Mouse (Mus musculus): ENCODE measurements around the gene Opa3. TPM values are rescaled to one million over a fixed set of nuclear protein-coding genes. Genes with fewer than 3 reads are reported as not detected.

Gene Opa3
- polyA plus RNA-seq (2016; fragmentation: Nextera tagmentation; extraction: Ambion mirVana): 50.7 and 51.4 TPM in 2 replicates

DNA sequence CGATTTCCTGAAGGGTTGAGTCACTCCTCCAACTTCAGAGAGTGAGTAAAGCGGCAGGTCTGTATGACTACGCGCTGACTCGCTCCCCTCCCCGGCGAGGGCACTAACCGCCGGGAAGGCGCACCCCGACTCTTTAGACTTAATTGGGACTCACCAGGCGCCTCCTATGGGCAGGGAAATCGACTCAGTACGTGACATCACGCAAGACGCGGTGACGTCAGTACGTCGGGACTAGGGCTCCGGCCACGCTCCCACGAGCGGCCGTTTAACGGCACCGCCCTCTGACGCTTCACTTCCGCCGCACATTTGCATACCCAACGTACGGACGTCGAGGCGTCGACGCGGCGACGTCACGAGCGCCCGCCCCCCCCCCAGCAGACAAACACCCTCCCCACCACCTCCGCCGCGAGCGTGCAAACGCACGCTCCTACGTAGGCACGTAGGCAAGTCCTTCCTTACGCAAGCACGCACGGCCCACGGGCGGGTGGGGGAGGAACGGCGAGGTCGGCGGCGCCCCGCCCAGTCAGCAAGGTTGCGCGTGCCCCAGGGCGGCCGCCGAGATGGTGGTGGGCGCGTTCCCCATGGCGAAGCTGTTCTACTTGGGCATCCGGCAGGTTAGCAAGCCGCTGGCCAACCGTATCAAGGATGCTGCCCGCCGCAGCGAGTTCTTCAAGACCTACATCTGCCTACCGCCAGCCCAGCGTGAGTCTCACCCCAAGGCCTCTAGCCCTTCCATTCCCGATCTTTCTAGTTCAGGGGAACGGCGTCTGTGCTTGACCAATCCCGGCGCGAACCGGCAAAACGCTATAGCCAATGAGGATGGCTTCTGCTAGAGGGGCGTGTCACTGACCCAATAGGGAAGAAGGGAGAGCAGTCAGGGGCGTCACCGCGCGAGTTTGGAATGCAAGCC is at the start of gene Opa3:
TSS of gene Opa3 (plus strand) at position 452 of the 910 bp plus-strand sequence.
- Histone ChIP-seq H3K4me3 (peak within 1 kb of the TSS; percentile 71), H3K27me3 (ENCODE audit: poor library complexity, severe bottlenecking) (no peaks in the 10 kb centered on the region), H3K4me1 (peaks cover 27% of the 10 kb centered on the region), H3K27ac (peak within 1 kb of the TSS; percentile 97), H3K9me3 (no peaks in the 10 kb centered on the region), H3K36me3 (replicated peaks) (peaks cover 44% of the 10 kb centered on the region)
- peak; percentile 100 for DNase-seq (ENCODE audit: extremely low spot score, low spot score)
- WGBS: under 1% methylated on average over 91 of the region's 91 CpGs

DNA sequence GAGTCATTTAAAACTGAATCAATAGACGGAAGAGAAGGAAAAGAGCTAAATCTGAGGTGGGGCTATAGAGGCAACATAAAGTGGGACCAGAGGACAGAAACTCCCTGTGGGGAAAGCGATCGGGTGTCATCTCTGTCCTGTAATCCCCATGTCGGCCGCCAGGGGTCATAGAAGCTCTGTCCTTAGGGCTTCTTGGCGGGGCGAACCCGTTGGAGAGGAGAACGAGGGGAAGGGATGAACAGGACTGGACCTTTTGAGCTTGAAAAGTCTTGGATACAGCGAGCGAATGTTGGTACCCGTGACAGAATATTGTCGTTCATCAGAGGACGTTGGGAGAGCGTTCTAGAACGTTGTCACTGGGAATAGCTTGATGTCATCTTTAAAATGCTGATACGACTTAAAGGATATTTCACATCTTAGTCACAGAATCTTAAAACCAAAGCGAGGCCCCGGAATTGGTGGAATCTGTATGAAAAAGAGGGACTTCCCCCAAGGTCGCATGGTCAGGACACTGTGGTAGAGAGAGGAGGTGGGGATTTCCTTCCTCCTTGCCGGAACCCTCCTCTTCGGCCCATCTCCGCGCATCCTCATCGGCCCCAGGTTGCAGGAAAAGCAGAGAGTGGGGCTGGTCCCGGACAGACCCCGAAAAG is 49.6 kb upstream of the Opa3 start:
- Histone ChIP-seq H3K4me3 (peak overlapping the region; percentile 49), H3K9me3 (no peaks in the 10 kb centered on the region), H3K27me3 (ENCODE audit: poor library complexity, severe bottlenecking) (peaks cover 70% of the 10 kb centered on the region), H3K36me3 (replicated peaks) (0 out of 2 replicates have a peak, but pooled peaks cover 2% of the 10 kb centered on the region), H3K27ac (peak overlapping the region; percentile 22; the same call in 1 of the 2 replicates), H3K4me1 (peaks cover 57% of the 10 kb centered on the region)
- peak; percentile 79 for DNase-seq (ENCODE audit: extremely low spot score, low spot score)
- 3% methylated on average over 27 of the region's 27 CpGs for WGBS

DNA sequence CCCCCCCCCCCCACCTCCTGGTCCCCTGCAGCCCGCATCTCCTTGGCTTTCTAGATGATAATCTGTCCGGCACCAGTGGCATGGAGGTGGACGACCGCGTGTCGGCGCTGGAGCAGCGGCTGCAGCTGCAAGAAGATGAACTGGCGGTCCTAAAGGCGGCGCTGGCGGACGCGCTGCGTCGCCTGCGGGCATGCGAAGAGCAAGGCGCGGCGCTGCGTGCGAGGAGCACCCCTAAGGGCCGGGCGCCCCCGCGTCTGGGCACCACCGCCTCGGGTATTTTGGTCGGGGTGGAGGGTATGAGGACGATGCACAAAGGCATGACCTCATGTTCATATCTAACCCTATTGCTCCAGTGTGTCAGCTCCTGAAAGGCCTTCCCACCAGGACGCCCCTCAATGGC is 49.0 kb upstream of the Opa3 start:
- peak; percentile 75 for DNase-seq (ENCODE audit: extremely low spot score, low spot score)
- Histone ChIP-seq H3K4me3 (peak overlapping the region; percentile 49), H3K27me3 (ENCODE audit: poor library complexity, severe bottlenecking) (peaks cover 64% of the 10 kb centered on the region), H3K4me1 (peaks cover 57% of the 10 kb centered on the region), H3K27ac (peak overlapping the region; percentile 22), H3K9me3 (no peaks in the 10 kb centered on the region), H3K36me3 (replicated peaks) (0 out of 2 replicates have a peak, but pooled peaks cover 7% of the 10 kb centered on the region)
- WGBS: under 1% methylated on average over 32 of the region's 32 CpGs

DNA sequence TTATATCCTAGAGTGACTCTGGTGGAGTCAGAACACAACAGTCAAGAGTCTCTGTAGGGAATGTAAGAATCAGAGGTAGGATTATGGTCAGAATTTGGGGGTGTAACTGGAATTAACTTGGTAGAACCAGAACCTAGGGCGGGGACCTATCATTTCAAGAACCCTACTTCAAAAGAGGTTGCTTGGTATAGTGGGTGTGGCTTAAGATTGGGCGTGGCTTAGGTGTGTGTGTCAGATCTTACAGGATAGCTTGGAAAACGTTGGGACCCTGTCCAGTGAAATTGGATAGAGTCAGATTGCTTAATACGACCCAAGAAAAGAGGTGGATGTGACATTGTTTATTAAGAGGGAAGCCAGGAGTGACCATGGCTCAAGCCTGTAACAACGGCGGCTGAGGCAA is 48.2 kb upstream of the Opa3 start:
- H3K4me1 ChIP-seq: peaks cover 65% of the 10 kb centered on the region
- DNase-seq (ENCODE audit: extremely low spot score, low spot score): no peak
- H3K36me3 ChIP-seq (replicated peaks): 0 out of 2 replicates have a peak, but pooled peaks cover 12% of the 10 kb centered on the region
- H3K4me3 ChIP-seq: peak overlapping the region; percentile 49
- 43% methylated on average over 6 of the region's 6 CpGs for WGBS
- peaks cover 60% of the 10 kb centered on the region for H3K27me3 ChIP-seq (ENCODE audit: poor library complexity, severe bottlenecking)
- no peaks in the 10 kb centered on the region for H3K9me3 ChIP-seq
- no peak overlapping the region for H3K27ac ChIP-seq

DNA sequence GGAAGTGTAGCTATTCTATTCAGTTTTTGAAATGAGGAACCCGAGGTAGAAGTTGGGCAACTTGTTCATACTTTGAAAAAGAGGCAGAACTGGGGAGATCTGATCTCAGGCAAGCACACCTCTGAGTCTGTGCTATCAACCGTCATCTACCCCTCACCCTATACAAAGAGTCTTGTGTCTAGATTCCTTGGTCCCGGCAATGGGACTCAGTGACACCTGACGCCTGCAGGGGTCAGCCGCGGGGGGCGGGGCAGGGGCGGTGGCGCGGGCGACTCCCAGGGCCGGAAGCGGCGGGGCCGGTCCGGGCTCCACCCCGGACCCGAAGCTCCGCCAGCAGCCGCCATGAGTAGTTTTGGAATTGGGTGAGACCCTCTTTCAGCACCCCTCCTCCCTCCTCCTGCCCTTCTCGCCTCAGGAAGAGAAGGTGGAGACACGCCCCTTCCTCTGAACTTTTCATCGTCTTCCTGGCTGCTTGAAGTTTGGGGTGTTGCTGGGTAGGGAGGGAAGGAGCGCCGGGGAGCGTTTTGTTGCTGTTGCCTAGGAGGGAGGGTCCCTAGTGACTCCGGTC is 47.2 kb upstream of the Opa3 start:
- under 1% methylated on average over 27 of the region's 27 CpGs for WGBS
- peaks cover 65% of the 10 kb centered on the region for H3K4me1 ChIP-seq
- peak overlapping the region; percentile 62 for H3K4me3 ChIP-seq
- DNase-seq (ENCODE audit: extremely low spot score, low spot score): peak; percentile 62
- H3K9me3 ChIP-seq: no peaks in the 10 kb centered on the region
- peaks cover 51% of the 10 kb centered on the region for H3K27me3 ChIP-seq (ENCODE audit: poor library complexity, severe bottlenecking)
- H3K27ac ChIP-seq: peak overlapping the region; percentile 77
- peaks cover 17% of the 10 kb centered on the region for H3K36me3 ChIP-seq (replicated peaks)

DNA sequence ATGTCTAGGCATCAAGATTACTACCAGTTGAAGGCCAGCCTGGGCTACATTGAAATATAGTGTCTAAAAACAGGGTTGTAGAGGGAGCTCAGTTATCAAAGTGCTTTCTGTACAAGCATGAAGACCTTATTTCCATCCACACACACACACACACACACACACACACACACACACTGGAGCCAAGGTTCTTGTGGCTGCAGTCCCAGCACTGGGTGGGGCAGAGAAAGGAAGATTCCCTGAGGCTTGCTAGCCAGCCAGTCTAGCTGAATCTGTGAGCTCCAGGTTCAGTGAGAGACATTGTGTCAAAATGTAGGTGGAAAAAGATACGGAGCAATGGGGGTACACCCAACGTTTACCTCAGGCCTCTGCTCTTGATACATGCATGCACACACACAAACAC is 43.9 kb upstream of the Opa3 start:
- DNase-seq (ENCODE audit: extremely low spot score, low spot score): no peak
- peak overlapping the region; percentile 70; the same call in 1 of the 2 replicates for H3K27ac ChIP-seq

DNA sequence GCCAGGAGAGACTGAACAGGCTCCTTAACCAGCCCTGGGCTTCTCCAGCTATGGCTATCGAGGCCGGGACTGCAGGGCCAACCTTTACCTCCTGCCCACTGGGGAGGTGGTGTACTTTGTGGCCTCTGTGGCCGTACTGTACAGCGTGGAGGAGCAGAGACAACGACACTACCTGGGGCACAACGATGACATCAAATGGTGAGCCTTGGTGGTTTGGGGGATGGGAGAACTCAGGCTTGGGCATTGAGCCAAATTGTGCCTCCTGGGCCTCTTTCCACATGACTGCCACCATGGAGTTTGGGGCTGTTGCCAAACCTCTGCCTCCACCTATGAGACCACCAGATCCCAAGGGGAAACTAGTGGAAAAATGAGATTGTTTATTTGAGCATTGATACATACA is 43.4 kb upstream of the Opa3 start:
- peaks cover 13% of the 10 kb centered on the region for H3K27me3 ChIP-seq (ENCODE audit: poor library complexity, severe bottlenecking)
- H3K27ac ChIP-seq: peak overlapping the region; percentile 70; the same call in 1 of the 2 replicates

More for the DNA sequence above, 43.9 kb upstream of the Opa3 start:
- WGBS: 90% methylated on average over 2 of the region's 2 CpGs
- Histone ChIP-seq H3K9me3 (no peaks in the 10 kb centered on the region), H3K4me1 (peaks cover 41% of the 10 kb centered on the region), H3K36me3 (replicated peaks) (peaks cover 40% of the 10 kb centered on the region), H3K4me3 (no peak overlapping the region), H3K27me3 (ENCODE audit: poor library complexity, severe bottlenecking) (peaks cover 18% of the 10 kb centered on the region)

DNA sequence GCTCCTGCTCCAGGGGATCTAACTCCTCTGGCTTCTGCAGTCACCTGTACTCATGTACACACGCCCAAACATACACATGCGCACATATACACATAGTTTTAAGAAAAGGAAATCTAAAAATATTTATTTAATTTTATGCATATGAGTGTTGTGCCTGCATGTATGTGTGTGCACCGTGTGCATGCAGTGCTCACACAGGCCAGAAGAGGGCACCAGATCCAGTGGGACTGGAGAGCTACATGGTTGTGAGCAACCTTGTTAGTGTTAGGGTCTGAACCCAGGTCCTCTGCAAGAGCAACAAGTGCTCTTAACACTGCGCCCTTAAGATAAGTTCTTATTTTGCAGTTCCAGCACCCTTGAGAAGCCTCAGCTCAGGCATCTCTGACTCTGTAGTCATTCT is 33.5 kb upstream of the Opa3 start:
- H3K4me1 ChIP-seq: no peaks in the 10 kb centered on the region
- no peak for DNase-seq (ENCODE audit: extremely low spot score, low spot score)

More for the DNA sequence above, 43.4 kb upstream of the Opa3 start:
- DNase-seq (ENCODE audit: extremely low spot score, low spot score): no peak
- Histone ChIP-seq H3K4me1 (peaks cover 36% of the 10 kb centered on the region), H3K36me3 (replicated peaks) (peaks cover 41% of the 10 kb centered on the region), H3K4me3 (0 out of 2 replicates have a peak overlapping the region, but pooled peaks have one; percentile 5), H3K9me3 (no peaks in the 10 kb centered on the region)
- WGBS: 89% methylated on average over 6 of the region's 6 CpGs

DNA sequence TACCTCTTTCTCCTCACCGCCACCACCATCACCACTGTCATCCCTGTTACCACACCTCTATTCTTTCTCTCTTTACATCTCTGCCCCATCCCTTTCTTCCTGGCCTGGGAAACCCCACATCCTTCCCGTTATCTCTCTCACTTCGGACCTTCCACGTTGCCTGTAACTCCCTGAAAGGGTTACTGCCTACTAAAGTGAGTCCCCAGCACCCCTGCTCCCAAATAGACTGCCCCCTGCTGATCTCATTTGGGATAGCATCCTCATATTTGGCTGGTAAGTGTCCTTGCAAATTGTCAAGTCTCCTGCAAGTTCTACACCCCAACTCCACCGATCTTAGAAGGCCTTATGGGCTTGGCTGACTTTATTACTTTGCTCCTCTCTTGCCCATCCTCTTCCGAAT is 31.5 kb upstream of the Opa3 start:
- peaks cover 80% of the 10 kb centered on the region for H3K36me3 ChIP-seq (replicated peaks)
- no peak for DNase-seq (ENCODE audit: extremely low spot score, low spot score)
- 67% methylated on average over 6 of the region's 6 CpGs for WGBS

More for the DNA sequence above, 33.5 kb upstream of the Opa3 start:
- peaks cover 11% of the 10 kb centered on the region for H3K9me3 ChIP-seq
- peaks cover 81% of the 10 kb centered on the region for H3K36me3 ChIP-seq (replicated peaks)
- H3K27me3 ChIP-seq (ENCODE audit: poor library complexity, severe bottlenecking): no peaks in the 10 kb centered on the region
- WGBS: 94% methylated on average over 4 of the region's 4 CpGs
- H3K4me3 ChIP-seq: no peak overlapping the region
- no peak overlapping the region for H3K27ac ChIP-seq

DNA sequence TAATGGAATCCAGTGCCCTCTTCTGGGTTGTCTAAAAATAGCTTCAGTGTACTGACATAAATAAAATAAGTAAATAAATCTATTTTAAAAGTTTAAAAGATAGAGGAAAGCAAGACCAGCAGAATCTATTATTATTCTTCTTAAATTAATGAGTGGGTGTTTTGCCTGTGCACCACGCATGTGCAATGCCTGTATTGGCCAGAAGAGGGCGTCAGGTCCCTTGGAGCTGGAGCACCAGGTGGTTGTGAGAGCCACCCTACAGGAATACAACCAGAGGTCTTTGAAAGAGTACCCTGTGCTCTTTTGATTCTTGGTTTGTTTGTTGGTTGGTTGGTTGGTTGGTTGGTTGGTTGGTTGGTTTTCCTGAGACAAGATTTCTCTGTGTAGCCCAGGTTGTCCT is 30.1 kb upstream of the Opa3 start:
- DNase-seq (ENCODE audit: extremely low spot score, low spot score): no peak
- WGBS: 36% methylated on average over 2 of the region's 2 CpGs
- peaks cover 77% of the 10 kb centered on the region for H3K36me3 ChIP-seq (replicated peaks)

More for the DNA sequence above, 31.5 kb upstream of the Opa3 start:
- no peak overlapping the region for H3K4me3 ChIP-seq
- 0 out of 2 replicates have a peak, but pooled peaks cover 2% of the 10 kb centered on the region for H3K4me1 ChIP-seq
- H3K27me3 ChIP-seq (ENCODE audit: poor library complexity, severe bottlenecking): no peaks in the 10 kb centered on the region
- H3K27ac ChIP-seq: no peak overlapping the region
- H3K9me3 ChIP-seq: peaks cover 6% of the 10 kb centered on the region; the same call in 1 of the 2 replicates

DNA sequence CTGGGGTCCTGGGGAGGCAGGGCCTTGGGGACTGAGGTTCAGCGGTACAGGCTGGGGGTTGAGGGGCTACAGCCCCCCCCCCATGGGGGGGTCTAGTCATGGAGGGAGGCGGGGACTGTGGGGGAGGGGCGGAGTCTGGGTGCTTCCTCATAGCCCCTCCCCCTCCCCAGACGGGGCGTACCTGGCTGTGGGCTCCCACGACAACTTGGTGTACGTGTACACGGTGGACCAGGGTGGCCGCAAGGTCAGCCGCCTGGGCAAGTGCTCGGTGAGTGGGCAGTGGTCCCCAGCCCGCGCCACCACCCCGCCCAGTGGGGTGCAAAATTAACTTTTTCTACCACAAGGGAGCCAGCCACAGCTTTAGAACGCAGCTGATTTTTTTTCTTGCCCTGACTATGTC is 26.5 kb upstream of the Opa3 start:
- H3K36me3 ChIP-seq (replicated peaks): peaks cover 69% of the 10 kb centered on the region
- no peak overlapping the region for H3K27ac ChIP-seq

More for the DNA sequence above, 30.1 kb upstream of the Opa3 start:
- Histone ChIP-seq H3K27ac (no peak overlapping the region), H3K27me3 (ENCODE audit: poor library complexity, severe bottlenecking) (no peaks in the 10 kb centered on the region), H3K4me1 (0 out of 2 replicates have a peak, but pooled peaks cover 7% of the 10 kb centered on the region), H3K4me3 (no peak overlapping the region), H3K9me3 (peaks cover 6% of the 10 kb centered on the region; the same call in 1 of the 2 replicates)

More for the DNA sequence above, 26.5 kb upstream of the Opa3 start:
- H3K9me3 ChIP-seq: no peaks in the 10 kb centered on the region
- H3K4me3 ChIP-seq: no peak overlapping the region
- no peak for DNase-seq (ENCODE audit: extremely low spot score, low spot score)
- WGBS: 71% methylated on average over 15 of the region's 15 CpGs
- no peaks in the 10 kb centered on the region for H3K27me3 ChIP-seq (ENCODE audit: poor library complexity, severe bottlenecking)
- H3K4me1 ChIP-seq: 0 out of 2 replicates have a peak, but pooled peaks cover 7% of the 10 kb centered on the region

Data from forebrain, embryonic 10.5 days (tissue).